Mouse (Mus musculus): ENCODE results near the gene Skiv2l.

GRCm38 (mm10) chr17:34811275-34811674 lies 38.7 kb downstream of the Skiv2l start:
- TF ChIP-seq EP300 (IDR thresholded peaks at IDR 0.05; ENCODE audit: insufficient read depth, low read depth, low read length) (no peak), CTCF (IDR thresholded peaks at IDR 0.05) (no peak)
